Mouse (Mus musculus): Measurements from ENCODE around the gene Enkur.
"Not testable (repeated sequence)": the region's sequence is repeated elsewhere in the genome, so short reads cannot be mapped to it uniquely, and the experiment has no call there.

The Enkur gene

GRCm38 (mm10) chr2:21204912-21205830 is at the start of gene Enkur, which contains the start of gene Thnsl1:
TSS of gene Enkur (minus strand) at chr2:21205365.
TSS of gene Thnsl1 (plus strand) at chr2:21205724.
- in situ Hi-C loops (cut with MboI, MseI), result loop anchor here (10.0 kb wide), 1 partner anchor 240 kb away; the partner anchor contains the start of gene Arhgap21

DNA sequence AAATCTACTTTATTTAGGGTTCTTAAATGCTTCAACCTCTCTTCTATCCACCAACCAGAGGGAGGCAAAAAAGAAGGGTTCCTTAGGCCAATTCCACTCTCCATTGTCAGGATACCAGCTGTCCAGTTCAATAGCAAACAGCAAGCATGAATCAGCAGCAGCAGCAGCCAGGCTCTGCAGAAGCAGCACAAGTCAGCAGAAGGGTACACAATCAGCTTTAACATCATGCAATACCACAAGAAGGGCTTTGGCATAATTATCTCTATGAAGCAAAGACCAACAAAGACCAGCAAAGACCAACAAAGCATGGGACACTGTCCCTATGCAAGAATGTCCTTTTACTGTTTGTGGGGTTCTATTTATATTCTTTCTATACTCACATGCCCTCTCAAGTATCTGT is 49.1 kb upstream of the Enkur start:
- in situ Hi-C loops (cut with MboI, MseI), result no loop called here

DNA sequence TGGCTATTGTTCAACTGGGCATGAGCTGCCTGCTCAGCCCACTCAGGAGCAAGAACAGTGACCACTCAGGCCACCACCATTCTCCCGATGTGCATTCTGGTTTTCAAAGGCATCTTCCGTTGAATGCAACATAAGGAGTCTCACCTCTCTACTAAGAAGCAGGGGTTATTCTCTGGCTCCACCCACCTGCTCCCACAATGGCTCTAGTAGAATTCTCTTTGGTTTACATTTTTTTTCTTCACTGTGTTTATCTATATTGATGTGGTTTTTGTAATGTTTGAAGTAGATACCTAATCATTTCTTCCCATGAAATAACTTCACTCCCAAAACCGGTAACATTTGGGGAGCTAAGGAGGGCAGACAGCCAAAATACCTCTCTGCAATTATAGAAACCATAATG is 48.5 kb upstream of the Enkur start:
- in situ Hi-C loops (cut with MboI, MseI), result no loop called here

DNA sequence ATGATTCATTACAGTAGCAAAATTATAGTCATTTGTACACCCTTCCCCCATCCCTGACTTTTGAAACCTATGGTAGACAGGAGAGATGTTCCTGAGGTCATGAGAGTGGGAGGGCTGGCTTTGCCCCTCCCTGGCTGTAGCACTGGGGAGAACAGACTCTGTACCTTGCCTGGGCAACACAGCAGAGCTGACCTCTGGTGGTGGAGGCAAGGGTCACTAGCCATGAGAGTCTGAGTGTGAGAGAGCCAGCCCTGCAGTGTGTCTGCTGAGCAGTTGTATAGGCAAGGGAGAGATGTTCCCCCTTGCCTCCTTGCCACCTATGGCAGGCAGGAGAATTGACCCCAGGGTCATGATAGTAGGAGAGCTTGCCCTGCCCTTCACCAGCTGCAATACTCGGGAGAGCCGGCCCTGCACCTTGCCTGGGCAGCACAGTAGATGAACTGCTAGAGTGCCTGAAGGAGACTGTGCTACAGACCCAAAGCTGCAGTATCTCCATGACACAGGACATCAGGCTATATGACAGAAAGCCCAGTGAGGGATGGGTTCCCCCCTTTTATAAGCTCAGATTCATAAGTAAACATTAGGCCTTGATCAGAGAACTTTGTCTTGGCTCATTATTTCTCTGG is 40.4 kb upstream of the Enkur start:
- in situ Hi-C loops (cut with MboI, MseI), result no loop called here

DNA sequence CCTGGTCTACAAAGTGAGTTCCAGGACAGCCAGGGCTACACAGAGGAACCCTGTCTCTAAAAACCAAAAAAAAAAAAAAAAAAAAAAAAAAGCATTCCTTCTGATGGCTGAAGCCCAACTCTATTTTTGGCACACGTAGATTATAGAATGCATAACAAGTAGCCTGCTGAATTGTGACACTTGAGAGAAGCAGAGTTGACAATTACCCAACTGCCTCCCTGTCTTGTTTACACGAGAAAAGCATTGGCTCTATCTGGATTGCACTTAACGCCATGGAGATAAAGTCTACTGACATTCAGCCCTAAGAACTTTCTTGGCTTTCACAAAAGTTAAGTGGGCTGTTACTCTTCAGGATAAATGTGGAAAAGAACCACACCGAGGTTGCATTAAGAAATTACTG is 39.8 kb upstream of the Enkur start:
- in situ Hi-C loops (cut with MboI, MseI), result no loop called here

GRCm38 (mm10) chr2:21244104-21244503 is 38.9 kb upstream of the Enkur start:
- in situ Hi-C loops (cut with MboI, MseI), result not testable (repeated sequence)

GRCm38 (mm10) chr2:21236846-21237245 is 31.7 kb upstream of the Enkur start:
- in situ Hi-C loops (cut with MboI, MseI), result no loop called here

DNA sequence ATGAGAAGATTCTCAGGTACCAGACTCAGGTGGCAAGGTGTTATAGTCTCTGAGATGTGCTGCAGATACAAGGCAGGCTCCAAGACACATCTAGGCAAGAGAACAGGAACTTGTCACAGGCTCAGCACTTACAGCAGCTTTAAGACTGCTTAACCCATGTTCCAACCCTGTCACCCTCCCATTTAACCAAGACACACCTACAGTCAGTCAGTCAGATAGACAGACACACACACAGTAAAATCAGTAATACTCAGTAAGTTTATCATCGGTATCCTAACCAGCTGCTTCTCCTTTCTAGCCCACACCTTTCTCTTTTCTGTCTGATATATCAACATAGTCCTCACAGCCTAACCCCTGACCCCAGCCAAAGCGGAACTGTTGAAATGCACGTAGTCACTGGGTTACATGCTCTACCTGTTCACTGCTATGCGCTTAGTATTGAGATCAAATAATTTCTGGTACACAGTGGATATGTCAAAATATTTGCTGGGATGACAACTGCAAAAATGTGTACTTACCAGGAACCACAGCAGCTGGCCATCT is 30.8 kb upstream of the Enkur start:
- in situ Hi-C loops (cut with MboI, MseI), result no loop called here

DNA sequence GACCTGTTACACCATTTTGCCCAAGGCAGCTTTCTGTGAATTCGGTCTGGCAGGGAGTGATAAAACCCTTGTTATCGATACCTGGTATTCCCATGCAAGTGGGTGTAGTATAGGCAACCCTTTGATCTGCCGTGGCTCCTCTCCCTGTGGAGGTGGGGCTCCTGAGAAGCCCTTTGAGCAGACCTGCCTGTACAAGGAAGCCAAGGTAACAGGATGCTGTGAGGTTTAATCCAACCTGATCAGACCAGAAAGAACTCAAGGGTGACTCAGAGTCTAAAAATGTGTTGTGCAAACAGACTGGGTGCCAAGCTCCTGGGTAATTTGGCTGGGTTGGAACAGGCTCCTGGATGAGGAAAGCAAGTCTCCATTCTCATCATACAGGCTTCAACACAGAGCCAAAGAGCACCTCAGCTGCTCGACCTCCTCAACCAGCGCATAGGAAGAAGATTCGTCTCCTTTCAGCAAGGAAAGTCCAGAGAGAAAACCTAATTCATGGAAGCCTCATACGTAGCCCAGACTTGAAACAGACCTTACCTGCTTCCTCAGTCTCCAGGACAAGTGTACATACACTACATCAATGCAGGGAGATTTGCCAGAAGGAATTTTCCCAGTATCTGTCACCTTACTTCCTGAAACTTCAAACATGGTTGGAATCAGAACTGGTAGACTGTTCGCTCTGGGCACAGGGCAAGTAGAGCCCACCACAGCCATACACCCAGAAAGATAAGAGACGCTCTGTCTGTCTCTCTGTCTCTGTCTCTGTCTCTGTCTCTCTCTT is 29.9 kb upstream of the Enkur start:
- in situ Hi-C loops (cut with MboI, MseI), result no loop called here

DNA sequence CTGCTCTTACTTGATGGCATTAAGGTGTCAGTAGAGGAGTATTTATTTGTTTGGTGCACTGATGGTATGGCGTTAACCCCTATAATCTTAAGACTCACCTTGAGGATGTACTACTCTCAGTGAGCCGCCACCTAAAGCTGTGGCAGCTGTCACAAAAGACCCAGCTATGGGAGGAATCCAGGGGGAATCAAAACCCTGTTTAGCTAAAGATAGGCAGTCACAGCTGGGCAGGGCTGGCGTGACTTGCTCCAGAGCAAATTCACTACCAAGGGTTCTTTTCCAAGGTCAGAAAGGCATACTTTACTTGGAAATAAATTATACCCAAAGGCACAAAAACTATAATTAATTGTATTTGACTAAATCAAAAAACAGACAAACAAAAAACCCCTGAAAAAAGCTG is 26.0 kb upstream of the Enkur start:
- in situ Hi-C loops (cut with MboI, MseI), result no loop called here

- in situ Hi-C loops (cut with MboI, MseI), result no loop called here
Measured at GRCm38 (mm10) chr2:21230276-21230675, 25.1 kb upstream of the Enkur start.

DNA sequence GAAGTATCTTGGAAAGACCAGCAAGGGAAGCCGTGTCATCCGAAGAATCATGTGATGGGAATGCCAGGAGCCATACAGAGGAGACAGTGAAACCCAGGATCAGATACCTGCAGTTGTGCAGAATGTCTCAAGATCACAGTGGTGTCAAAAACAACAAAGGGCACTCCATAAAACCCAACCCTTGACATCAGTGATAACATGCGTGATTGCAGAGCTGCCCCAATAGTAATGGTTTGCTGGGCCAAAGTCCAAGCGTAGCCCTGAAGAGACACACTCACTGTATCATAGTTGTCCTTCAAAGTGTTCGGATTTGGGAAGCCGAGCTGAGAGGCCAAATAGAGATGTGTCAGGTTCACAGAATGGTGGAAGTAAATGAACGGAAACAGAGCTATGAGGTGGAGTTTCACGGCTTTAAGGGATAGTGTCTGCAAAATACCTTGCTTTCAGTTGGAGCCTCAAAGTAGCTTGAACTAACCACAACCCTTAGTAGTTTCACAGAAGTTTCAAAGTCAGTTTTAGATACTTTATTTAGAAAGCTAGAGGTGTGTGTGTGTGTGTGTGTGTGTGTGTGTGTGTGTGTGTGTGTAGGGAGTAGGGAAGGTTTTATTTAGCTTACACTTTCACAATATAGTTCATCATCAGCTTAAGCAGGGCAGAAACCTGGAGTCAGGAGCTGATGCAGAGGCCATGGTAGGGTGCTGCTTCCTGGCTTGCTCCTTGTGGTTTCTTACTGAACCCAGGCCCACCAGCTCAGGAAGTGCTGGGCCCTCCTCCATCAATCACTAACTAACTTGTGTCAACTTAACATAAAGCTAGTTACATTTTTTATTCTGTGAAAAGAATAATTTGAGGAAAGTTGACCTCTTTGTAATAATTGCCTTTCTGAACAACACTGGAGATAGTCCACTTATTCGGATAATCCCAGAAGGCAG is 17.6 kb upstream of the Enkur start:
- in situ Hi-C loops (cut with MboI, MseI), result no loop called here

- in situ Hi-C loops (cut with MboI, MseI), result no loop called here
Measured at GRCm38 (mm10) chr2:21215284-21215683, 10.1 kb upstream of the Enkur start.

- in situ Hi-C loops (cut with MboI, MseI), result no loop called here
Measured at GRCm38 (mm10) chr2:21214322-21214721, 9.2 kb upstream of the Enkur start.

GRCm38 (mm10) chr2:21211361-21211760 is 6.2 kb upstream of the Enkur start:
- in situ Hi-C loops (cut with MboI, MseI), result no loop called here

- in situ Hi-C loops (cut with MboI, MseI), result loop anchor here (10.0 kb wide), 1 partner anchor 241 kb away; the partner anchor contains the start of gene Arhgap21
Measured at GRCm38 (mm10) chr2:21206278-21206677, 1.1 kb upstream of the Enkur start.

GRCm38 (mm10) chr2:21205831-21206159 is 630 bp upstream of the Enkur start:
- in situ Hi-C loops (cut with MboI, MseI), result loop anchor here (10.0 kb wide), 1 partner anchor 241 kb away; the partner anchor contains the start of gene Arhgap21

DNA sequence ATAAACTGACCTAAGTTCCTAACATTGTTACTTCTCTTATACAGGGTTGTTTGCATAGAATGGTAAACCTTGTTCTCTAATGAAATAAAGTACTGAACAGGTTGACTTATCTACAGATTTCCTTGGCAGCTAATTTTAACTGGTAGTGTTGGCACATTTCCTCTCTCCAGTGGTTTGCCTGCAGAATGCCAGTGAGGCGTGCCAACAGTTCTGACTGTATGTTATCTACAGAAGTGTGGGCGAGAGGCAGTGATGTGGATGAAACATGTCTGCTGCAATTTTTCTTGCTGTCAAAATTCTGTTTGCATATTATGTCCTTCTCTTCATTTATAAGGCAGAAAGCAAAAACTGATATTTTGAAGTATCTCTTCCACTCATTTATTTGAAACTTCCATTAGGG is 2.4 kb downstream of the Enkur start:
- in situ Hi-C loops (cut with MboI, MseI), result loop anchor here (10.0 kb wide), 1 partner anchor 238 kb away; the partner anchor contains the start of gene Arhgap21

- in situ Hi-C loops (cut with MboI, MseI), result no loop called here
Measured at GRCm38 (mm10) chr2:21199051-21199450, 6.1 kb downstream of the Enkur start.

DNA sequence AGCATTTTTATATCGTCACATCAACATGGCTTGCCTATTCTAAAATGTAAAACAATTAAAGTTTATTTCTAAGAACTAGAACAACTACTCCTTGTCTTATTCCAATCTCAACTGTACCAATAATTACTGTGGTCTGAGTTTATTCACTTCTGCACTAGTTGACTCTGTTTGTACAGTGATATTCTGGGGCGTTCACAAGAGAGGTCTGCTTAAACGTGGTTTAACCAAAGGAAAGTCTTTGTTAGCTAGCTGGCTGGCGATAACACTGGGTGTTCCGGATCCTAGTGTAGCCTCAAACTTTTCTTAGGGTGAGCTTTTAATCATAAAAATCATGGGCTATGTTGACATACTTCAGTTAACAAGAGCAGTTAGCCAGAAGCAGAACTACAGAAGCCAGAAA is 9.9 kb downstream of the Enkur start:
- in situ Hi-C loops (cut with MboI, MseI), result no loop called here

- in situ Hi-C loops (cut with MboI, MseI), result no loop called here
Measured at GRCm38 (mm10) chr2:21191232-21191631, 13.9 kb downstream of the Enkur start.

Measured in T-helper 2 cell (primary cell).